Mouse (Mus musculus) T-cell, adult 66 days (primary cell): ENCODE measurements around the gene Nuak1. TPM values are rescaled to one million over a fixed set of nuclear protein-coding genes. Genes with fewer than 3 reads are reported as not detected.

Experiments used
- total RNA-seq, 2 experiments: library from RNA; stranded (reverse); gene quantifications; 3 replicates in 1 of 2; 4 replicates in 1 of 2; pipeline ENCODE4 v1.2.4; 2023

Gene Nuak1
- under 1 TPM in 1 of 2 experiments, not detected in 1; 0.50 TPM for total RNA-seq

DNA sequence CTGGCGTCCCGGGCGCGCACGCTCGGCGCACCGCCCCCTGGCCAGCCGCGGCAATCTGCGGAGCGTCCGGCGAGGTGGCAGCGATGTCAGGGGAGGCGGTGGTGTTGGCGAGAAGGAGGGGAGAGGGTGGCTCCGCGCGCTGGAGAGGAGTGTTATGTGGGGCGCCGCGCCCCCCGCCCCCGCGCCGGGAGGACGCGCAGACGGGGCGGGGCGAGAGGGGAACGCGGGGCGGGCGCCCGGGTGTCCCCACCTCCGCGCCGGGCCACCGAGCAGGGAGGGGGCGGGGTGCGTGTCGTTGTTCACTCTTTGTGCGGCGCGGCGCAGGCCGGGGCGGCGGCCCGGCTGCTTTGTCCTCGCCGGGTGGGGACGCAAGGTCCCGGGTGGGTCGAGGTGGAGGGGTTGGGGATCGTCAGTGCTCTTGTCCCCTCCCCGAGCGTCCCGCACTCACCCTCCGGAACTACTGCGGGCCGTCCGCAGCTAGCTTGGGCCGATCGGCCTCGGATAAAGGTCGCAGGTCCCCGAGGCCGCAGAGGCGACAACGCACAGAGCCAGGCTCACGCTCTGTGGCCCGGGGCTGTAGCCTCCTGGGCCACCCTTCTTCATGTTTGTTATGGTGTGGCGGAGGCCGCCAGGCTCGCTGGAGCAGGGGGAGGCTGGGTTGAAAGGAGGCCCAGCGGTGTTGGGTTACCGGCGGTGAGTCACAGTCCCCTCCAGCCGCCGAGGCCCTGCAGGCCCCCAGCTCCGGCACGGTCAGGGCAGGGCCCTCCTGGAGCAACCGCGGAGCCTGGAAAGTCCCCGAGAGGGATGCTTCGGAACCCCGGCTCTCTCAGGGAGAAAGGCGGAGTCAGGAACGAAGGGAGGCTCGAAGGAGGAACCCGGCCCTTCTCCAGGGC lies at the start of gene Nuak1:
Nuak1 (minus strand) TSS at position 57 of the 893 bp plus-strand sequence.

Other genes with a start within 250 kb of the Nuak1 start
- gene Ckap4, start 93.5 kb upstream of the Nuak1 start, total RNA-seq: 1 to 10 TPM; 3.7 to 3.8 TPM
- gene Tcp11l2, start 136.0 kb upstream of the Nuak1 start, total RNA-seq: 100 to 1,000 TPM; 100 to 114 TPM
- 10 to 100 TPM; 39.1 to 48.5 TPM for gene Polr3b, start 181.7 kb upstream of the Nuak1 start, total RNA-seq